Mouse (Mus musculus) 3134 (cell line): ENCODE results near the gene Arfip1.

Experiments
- DNase-seq: peaks from one replicate; pipeline ENCODE4 v3.0.0-alpha.2; 2011; ENCODE audit warnings: low spot score; ENCODE audit not compliant: insufficient read length; ENCODE audit errors: extremely low read depth

Gene Arfip1

GRCm38 (mm10) chr3:84461687-84462086, 120.7 kb downstream of the Arfip1 start:
- DNase-seq = no peak

- no peak for DNase-seq
These were observed 121.5 kb downstream of the Arfip1 start for GRCm38 (mm10) chr3:84460952-84461351.

- no peak for DNase-seq
These were observed 121.9 kb downstream of the Arfip1 start for GRCm38 (mm10) chr3:84460499-84460898.

GRCm38 (mm10) chr3:84455733-84456417, 126.5 kb downstream of the Arfip1 start:
- no peak for DNase-seq

GRCm38 (mm10) chr3:84450651-84451050, 131.8 kb downstream of the Arfip1 start:
- peak; percentile 49 for DNase-seq

- DNase-seq = no peak
These were observed 133.4 kb downstream of the Arfip1 start for GRCm38 (mm10) chr3:84449015-84449414.

GRCm38 (mm10) chr3:84447803-84448202, 134.6 kb downstream of the Arfip1 start:
- no peak for DNase-seq
